Mouse (Mus musculus): ENCODE measurements around the gene B4galnt3. TPM values are rescaled to one million over a fixed set of nuclear protein-coding genes. Genes with fewer than 3 reads are reported as not detected.

Gene B4galnt3
- polyA plus RNA-seq, 2 experiments = 0.13 to 0.18 TPM

DNA sequence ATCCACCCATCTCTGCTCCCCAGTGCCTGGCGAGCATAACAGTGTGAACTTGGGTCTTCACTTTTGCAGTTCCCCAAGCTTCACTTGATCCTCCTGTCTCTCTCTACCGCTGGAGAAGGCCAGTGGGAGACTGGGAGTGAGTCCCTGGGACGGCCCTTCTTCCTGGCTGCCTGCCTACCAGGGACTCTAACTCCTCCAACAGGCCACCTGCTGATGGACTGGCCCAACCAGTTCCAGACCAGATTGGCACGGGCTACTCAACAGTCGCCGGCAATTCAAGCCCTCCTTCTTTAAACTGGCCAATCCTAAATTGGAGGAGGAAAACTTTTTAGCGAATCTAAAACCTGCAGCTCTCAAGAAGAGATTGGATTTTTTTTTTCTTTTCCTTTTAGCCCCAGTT lies 99.4 kb downstream of the B4galnt3 start:
- Histone ChIP-seq H3K27me3 (ENCODE audit: control insufficient read depth, insufficient read depth, low read length) (no peaks in the 10 kb centered on the region), H3K4me3 (ENCODE audit: insufficient read depth in 1 of 2, low read depth in 2 of 2, low read length in 2 of 2) (no peak overlapping the region), H3K4me1 (replicated peaks; ENCODE audit: control insufficient read depth in 2 of 2, insufficient read depth in 2 of 2, low read length in 1 of 2) (peaks cover 4 to 13% of the 10 kb centered on the region in 2 experiments; a peak in 3 of 4 replicates), H3K9ac (replicated peaks) (no peak overlapping the region), H3K27ac (no peak overlapping the region), H3K4me2 (ENCODE audit: low read depth) (no peak overlapping the region), H3K36me3 (replicated peaks; ENCODE audit: control insufficient read depth, insufficient read depth, low read depth) (no peaks in the 10 kb centered on the region), H3K9me3 (ENCODE audit: control insufficient read depth, low read length) (no peaks in the 10 kb centered on the region)
- 50% methylated on average over 7 of the region's 7 CpGs for WGBS (ENCODE audit: insufficient replicate concordance)
- no peak for ATAC-seq (ENCODE audit: insufficient read depth)
- TF ChIP-seq EP300 (IDR thresholded peaks at IDR 0.05; ENCODE audit: low read depth) (no peak), CTCF (IDR thresholded peaks at IDR 0.05; ENCODE audit: low read depth) (no peak)
- DNase-seq (ENCODE audit: low read depth in 3 of 3, low spot score in 3 of 3) = no peak

GRCm38 (mm10) chr6:120194305-120194704 lies 100.1 kb downstream of the B4galnt3 start:
- no peaks in the 10 kb centered on the region for H3K9me3 ChIP-seq (ENCODE audit: control insufficient read depth, low read length)
- H3K4me3 ChIP-seq (ENCODE audit: insufficient read depth in 1 of 2, low read depth in 2 of 2, low read length in 2 of 2) = no peak overlapping the region
- DNase-seq (ENCODE audit: low read depth in 3 of 3, low spot score in 3 of 3) = no peak
- no peak overlapping the region for H3K9ac ChIP-seq (replicated peaks)
- peaks cover 5 to 15% of the 10 kb centered on the region in 2 experiments; a peak in 3 of 4 replicates for H3K4me1 ChIP-seq (replicated peaks; ENCODE audit: control insufficient read depth in 2 of 2, insufficient read depth in 2 of 2, low read length in 1 of 2)
- 53% methylated on average over 10 of the region's 10 CpGs for WGBS (ENCODE audit: insufficient replicate concordance)
- no peaks in the 10 kb centered on the region for H3K27me3 ChIP-seq (ENCODE audit: control insufficient read depth, insufficient read depth, low read length)
- no peaks in the 10 kb centered on the region for H3K36me3 ChIP-seq (replicated peaks; ENCODE audit: control insufficient read depth, insufficient read depth, low read depth)
- ATAC-seq (ENCODE audit: insufficient read depth) = no peak
- no peak for TF ChIP-seq EP300 (IDR thresholded peaks at IDR 0.05; ENCODE audit: low read depth)
- no peak for TF ChIP-seq CTCF (IDR thresholded peaks at IDR 0.05; ENCODE audit: low read depth)
- no peak overlapping the region for H3K4me2 ChIP-seq (ENCODE audit: low read depth)
- H3K27ac ChIP-seq = no peak overlapping the region

DNA sequence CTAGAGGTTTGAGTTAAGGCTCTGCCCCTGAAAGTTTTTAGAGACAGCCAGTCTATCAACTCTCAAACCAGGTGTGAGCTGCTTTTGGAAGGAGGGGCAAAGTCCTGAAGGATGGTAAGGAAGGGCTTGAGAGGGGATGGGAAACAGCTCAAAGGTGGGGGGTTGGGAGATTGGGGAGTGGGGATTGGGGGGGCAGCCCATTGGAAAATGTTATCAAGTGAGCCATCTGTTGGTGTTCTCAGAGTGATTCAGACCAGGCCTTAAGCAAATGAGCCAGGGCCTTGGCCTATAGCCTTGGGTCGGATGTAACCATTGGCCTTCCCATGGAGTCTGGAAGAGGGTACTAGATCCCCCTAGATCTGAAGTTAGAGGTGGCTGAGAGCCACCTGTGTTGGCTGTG lies 100.6 kb downstream of the B4galnt3 start:
- no peak overlapping the region for H3K4me2 ChIP-seq (ENCODE audit: low read depth)
- no peaks in the 10 kb centered on the region for H3K9me3 ChIP-seq (ENCODE audit: control insufficient read depth, low read length)
- no peak for TF ChIP-seq CTCF (IDR thresholded peaks at IDR 0.05; ENCODE audit: low read depth)
- no peak for TF ChIP-seq EP300 (IDR thresholded peaks at IDR 0.05; ENCODE audit: low read depth)
- WGBS (ENCODE audit: insufficient replicate concordance) = 60% methylated on average over 1 of the region's 1 CpGs
- no peaks in the 10 kb centered on the region for H3K36me3 ChIP-seq (replicated peaks; ENCODE audit: control insufficient read depth, insufficient read depth, low read depth)
- H3K4me1 ChIP-seq (replicated peaks; ENCODE audit: control insufficient read depth in 2 of 2, insufficient read depth in 2 of 2, low read length in 1 of 2) = peaks cover 10 to 20% of the 10 kb centered on the region in 2 experiments
- no peak overlapping the region; the same call in 1 of the 2 replicates for H3K9ac ChIP-seq (replicated peaks)
- DNase-seq (ENCODE audit: low read depth in 3 of 3, low spot score in 3 of 3) (no peak), ATAC-seq (ENCODE audit: insufficient read depth) (no peak)
- H3K27me3 ChIP-seq (ENCODE audit: control insufficient read depth, insufficient read depth, low read length) = no peaks in the 10 kb centered on the region
- no peak overlapping the region for H3K27ac ChIP-seq
- H3K4me3 ChIP-seq (ENCODE audit: insufficient read depth in 1 of 2, low read depth in 2 of 2, low read length in 2 of 2) = no peak overlapping the region

DNA sequence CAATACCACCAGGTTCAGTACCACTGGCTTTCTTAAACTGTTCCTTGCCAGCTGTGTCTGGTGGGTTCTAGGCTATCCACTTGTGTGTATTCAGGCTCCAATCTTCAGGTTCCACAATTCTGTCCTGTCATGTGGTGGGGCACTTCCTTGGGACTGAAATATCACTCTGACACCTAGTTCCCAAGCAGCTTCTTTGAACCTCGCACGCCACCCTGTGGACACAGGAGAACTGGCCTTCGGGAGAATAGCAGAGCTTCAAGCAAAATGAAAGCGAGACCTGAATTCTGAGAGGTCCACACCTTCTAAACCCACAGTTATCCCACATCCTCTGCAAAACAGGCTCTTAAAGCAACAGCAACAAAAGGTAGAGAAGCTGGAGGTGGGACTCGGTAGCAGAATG lies 101.2 kb downstream of the B4galnt3 start:
- Histone ChIP-seq H3K9me3 (ENCODE audit: control insufficient read depth, low read length) (no peaks in the 10 kb centered on the region), H3K4me2 (ENCODE audit: low read depth) (peak overlapping the region; percentile 31; the same call in 1 of the 2 replicates), H3K9ac (replicated peaks) (no peak overlapping the region; the same call in 1 of the 2 replicates), H3K27me3 (ENCODE audit: control insufficient read depth, insufficient read depth, low read length) (no peaks in the 10 kb centered on the region), H3K27ac (peak overlapping the region; percentile 14; the same call in 1 of the 2 replicates), H3K36me3 (replicated peaks; ENCODE audit: control insufficient read depth, insufficient read depth, low read depth) (no peaks in the 10 kb centered on the region), H3K4me3 (ENCODE audit: insufficient read depth in 1 of 2, low read depth in 2 of 2, low read length in 2 of 2) (no peak overlapping the region), H3K4me1 (replicated peaks; ENCODE audit: control insufficient read depth in 2 of 2, insufficient read depth in 2 of 2, low read length in 1 of 2) (peaks cover 16 to 25% of the 10 kb centered on the region in 2 experiments)
- ATAC-seq (ENCODE audit: insufficient read depth) (peak; percentile 48), DNase-seq (ENCODE audit: low read depth in 3 of 3, low spot score in 3 of 3) (peak; percentile 71 to 79 (median 76))
- TF ChIP-seq CTCF (IDR thresholded peaks at IDR 0.05; ENCODE audit: low read depth) (peak; percentile 97), EP300 (IDR thresholded peaks at IDR 0.05; ENCODE audit: low read depth) (peak; percentile 36; the same call in 1 of the 2 replicates)
- 11% methylated on average over 5 of the region's 5 CpGs for WGBS (ENCODE audit: insufficient replicate concordance)

DNA sequence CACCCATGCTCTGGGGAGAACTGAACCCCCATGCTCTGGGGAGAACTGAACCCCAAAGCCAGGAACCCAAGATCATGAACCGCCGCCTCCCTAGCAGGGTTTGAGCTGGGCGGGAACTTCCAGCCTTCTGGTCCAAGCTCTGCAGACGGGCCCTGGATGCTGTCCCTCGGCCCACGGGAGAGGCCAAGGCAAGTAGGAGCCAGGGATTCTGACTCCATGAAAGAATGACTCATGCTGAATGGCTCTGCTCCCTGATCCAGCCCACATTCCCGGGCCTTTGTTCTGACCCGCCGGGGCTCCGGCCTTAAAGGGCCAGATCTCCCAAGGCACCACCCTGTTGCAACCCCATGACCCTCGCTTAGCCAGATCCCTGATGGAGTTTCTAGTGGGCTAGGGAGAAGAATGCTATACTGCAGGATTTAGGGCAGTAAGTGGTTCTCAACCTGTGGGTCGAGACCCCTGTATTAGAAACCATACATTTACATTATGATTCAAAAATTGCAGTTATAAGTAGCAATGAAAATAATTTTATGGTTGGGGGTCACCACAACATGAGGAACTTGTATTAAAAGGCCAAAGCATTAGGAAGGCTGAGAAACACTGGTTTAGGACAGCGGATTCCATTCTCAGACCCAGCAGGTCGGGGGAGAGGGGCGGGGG lies 102.0 kb downstream of the B4galnt3 start:
- WGBS (ENCODE audit: insufficient replicate concordance) = 57% methylated on average over 15 of the region's 15 CpGs
- Histone ChIP-seq H3K27ac (no peak overlapping the region), H3K36me3 (replicated peaks; ENCODE audit: control insufficient read depth, insufficient read depth, low read depth) (no peaks in the 10 kb centered on the region), H3K4me1 (replicated peaks; ENCODE audit: control insufficient read depth in 2 of 2, insufficient read depth in 2 of 2, low read length in 1 of 2) (peaks cover 17 to 28% of the 10 kb centered on the region in 2 experiments), H3K4me3 (ENCODE audit: insufficient read depth in 1 of 2, low read depth in 2 of 2, low read length in 2 of 2) (no peak overlapping the region), H3K9ac (replicated peaks) (no peak overlapping the region), H3K4me2 (ENCODE audit: low read depth) (peak overlapping the region; percentile 9; the same call in 1 of the 2 replicates), H3K9me3 (ENCODE audit: control insufficient read depth, low read length) (no peaks in the 10 kb centered on the region), H3K27me3 (ENCODE audit: control insufficient read depth, insufficient read depth, low read length) (no peaks in the 10 kb centered on the region)
- no peak for TF ChIP-seq EP300 (IDR thresholded peaks at IDR 0.05; ENCODE audit: low read depth)
- no peak for TF ChIP-seq CTCF (IDR thresholded peaks at IDR 0.05; ENCODE audit: low read depth)
- no peak for ATAC-seq (ENCODE audit: insufficient read depth)
- no peak for DNase-seq (ENCODE audit: low read depth in 3 of 3, low spot score in 3 of 3)
